Mouse (Mus musculus): ENCODE results near the gene Tmem221. TPM values are rescaled to one million over a fixed set of nuclear protein-coding genes. Genes with fewer than 3 reads are reported as not detected.

Tmem221 gene
- total and polyA plus RNA-seq, 3 experiments = 1.7 to 5.1 TPM; not detected in 1

DNA sequence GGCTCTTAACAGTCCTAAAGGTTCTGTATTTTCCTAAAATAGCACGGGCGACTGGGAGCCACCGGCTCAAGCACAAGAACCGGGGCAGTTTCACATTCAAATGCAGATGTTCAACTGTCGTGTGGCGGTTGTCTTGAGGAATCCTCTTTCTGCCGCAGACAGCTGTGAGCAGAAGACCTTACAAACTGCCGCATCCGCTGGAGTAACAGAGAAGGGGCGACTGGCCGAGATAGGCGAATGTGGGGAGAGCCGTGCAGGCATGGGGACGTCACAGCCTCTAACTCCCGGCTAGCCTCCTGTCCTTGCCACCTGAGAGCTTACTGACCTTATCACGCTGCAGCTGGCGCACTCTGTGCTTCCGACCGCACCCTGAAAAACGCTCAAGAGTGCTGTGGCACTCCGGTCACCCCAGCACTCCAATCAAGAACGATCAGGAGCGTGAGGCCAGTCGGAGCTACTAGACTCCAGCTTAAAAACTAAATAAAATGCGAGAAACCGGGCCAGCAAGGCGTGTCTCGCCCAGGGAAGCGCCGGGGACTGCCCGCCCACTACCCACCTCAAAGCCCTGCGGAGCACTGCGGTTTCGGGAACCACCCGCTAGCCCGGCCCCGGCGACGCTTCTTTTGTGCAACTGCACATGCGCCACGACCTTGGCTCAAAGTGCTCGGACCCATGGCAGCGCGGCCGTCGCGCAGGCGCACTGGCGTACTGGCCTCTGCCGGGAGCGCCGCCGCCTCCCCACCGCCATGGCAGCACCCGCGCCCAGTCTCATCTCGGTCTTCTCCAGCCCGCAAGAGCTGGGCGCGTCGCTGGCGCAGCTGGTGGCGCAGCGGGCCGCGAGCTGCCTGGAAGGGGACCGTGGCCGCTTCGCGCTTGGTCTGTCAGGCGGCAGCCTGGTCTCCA, 33.1 kb upstream of the Tmem221 start, which contains the start of gene Pgls (continued):
- TF ChIP-seq SIN3A (IDR thresholded peaks at IDR 0.05; ENCODE audit: low read length) (peak; percentile 76; the same call in 1 of the 2 replicates), CHD2 (IDR thresholded peaks at IDR 0.05; ENCODE audit: low read length) (no peak), MYB (IDR thresholded peaks at IDR 0.05; ENCODE audit: low read depth, low read length) (no peak; the same call in 1 of the 2 replicates), UBTF (IDR thresholded peaks at IDR 0.05; ENCODE audit: borderline replicate concordance, insufficient read depth, low read depth, low read length) (no peak), KAT2A (conservative IDR thresholded peaks at IDR 0.05; ENCODE audit: low read depth, low read length) (no peak; the same call in 1 of the 2 replicates)

DNA sequence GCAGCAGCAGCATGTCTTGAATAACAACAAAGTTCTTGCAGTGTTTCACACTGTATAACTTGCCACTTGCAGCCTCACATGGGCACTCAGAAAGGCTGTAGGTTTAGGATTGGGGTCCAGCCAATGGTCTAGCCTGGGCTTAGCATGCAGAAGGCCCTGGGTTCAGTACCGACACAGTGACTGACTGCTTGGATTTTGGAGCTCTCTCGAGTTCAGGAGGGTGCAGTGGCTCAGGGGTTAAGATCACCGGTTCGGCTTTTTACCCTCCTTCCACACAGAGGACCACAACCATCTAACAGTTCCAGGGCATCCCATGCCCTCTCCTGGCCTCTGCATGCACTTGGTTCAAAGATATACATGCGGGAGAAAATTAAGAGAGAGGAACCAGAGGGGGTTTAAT, 32.3 kb upstream of the Tmem221 start:
- Histone ChIP-seq H3K4me3 (ENCODE audit: control insufficient read depth in 1 of 2, insufficient read depth in 1 of 2, low read depth in 2 of 2, low read length in 2 of 2) (peak overlapping the region; percentile 79 to 87), H3K79me2 (ENCODE audit: control insufficient read depth, insufficient read depth, low read length, poor library complexity) (peaks cover 21% of the 10 kb centered on the region), H3K27ac (ENCODE audit: control insufficient read depth, low read depth, low read length) (peak overlapping the region; percentile 93), H3K9ac (ENCODE audit: control insufficient read depth, low read depth, low read length, poor library complexity, severe bottlenecking) (peak overlapping the region; percentile 89), H3K9me3 (replicated peaks; ENCODE audit: insufficient read depth, low read length) (no peaks in the 10 kb centered on the region), H3K4me1 (ENCODE audit: control insufficient read depth in 1 of 2, insufficient read depth in 2 of 2, low read length in 2 of 2) (peaks cover 2 to 14% of the 10 kb centered on the region in 2 experiments; a peak in 3 of 4 replicates), H3K36me3 (ENCODE audit: control insufficient read depth in 1 of 2, insufficient read depth in 2 of 2, low read length in 2 of 2) (peaks cover 0 to 7% of the 10 kb centered on the region in 2 experiments; a peak in 3 of 4 replicates), H3K27me3 (ENCODE audit: control insufficient read depth in 1 of 2, insufficient read depth in 2 of 2, low read length in 2 of 2) (no peaks in the 10 kb centered on the region)
- no peak for TF ChIP-seq NELFE (IDR thresholded peaks at IDR 0.05; ENCODE audit: low read depth, low read length)
- DNase-seq (ENCODE audit: low read depth, low spot score) = no peak

DNA sequence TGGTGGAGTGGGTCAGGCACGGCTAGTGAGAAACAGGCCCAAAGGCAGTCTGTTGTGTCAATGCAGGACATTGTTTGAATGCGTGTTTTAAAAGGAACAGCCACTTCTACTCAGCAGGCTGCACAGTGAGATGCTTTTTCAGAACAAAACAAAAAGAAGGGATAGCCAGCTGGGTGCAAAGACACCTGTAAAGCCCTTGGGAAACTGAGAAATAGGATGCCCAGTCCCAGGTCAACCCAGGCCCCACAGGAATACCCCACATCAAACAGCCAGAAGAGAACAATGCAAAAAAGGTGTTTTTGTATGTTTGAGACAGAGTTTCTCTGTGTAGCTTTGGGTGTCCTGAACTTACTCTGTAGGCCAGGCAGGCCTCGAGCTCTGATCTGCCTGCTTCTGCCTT, 30.1 kb upstream of the Tmem221 start:
- no peak overlapping the region for H3K4me3 ChIP-seq (ENCODE audit: control insufficient read depth in 1 of 2, insufficient read depth in 1 of 2, low read depth in 2 of 2, low read length in 2 of 2)
- H3K9me3 ChIP-seq (replicated peaks; ENCODE audit: insufficient read depth, low read length) = no peaks in the 10 kb centered on the region
- no peak for DNase-seq (ENCODE audit: low read depth, low spot score)
- H3K36me3 ChIP-seq (ENCODE audit: control insufficient read depth in 1 of 2, insufficient read depth in 2 of 2, low read length in 2 of 2) = peaks cover 0 to 7% of the 10 kb centered on the region in 2 experiments; a peak in 3 of 4 replicates
- H3K79me2 ChIP-seq (ENCODE audit: control insufficient read depth, insufficient read depth, low read length, poor library complexity) = peaks cover 20% of the 10 kb centered on the region
- no peaks in the 10 kb centered on the region for H3K27me3 ChIP-seq (ENCODE audit: control insufficient read depth in 1 of 2, insufficient read depth in 2 of 2, low read length in 2 of 2)
- peaks cover 2 to 13% of the 10 kb centered on the region in 2 experiments; a peak in 3 of 4 replicates for H3K4me1 ChIP-seq (ENCODE audit: control insufficient read depth in 1 of 2, insufficient read depth in 2 of 2, low read length in 2 of 2)
- H3K9ac ChIP-seq (ENCODE audit: control insufficient read depth, low read depth, low read length, poor library complexity, severe bottlenecking) = no peak overlapping the region
- TF ChIP-seq POLR2AphosphoS5 (IDR thresholded peaks at IDR 0.05; ENCODE audit: borderline replicate concordance, low read depth, low read length) (no peak), POLR2A (IDR thresholded peaks at IDR 0.05; ENCODE audit: control insufficient read depth in 1 of 2, insufficient read depth in 1 of 2, low read depth in 1 of 2, low read length in 2 of 2, poor library complexity in 1 of 2) (no peak), CHD2 (IDR thresholded peaks at IDR 0.05; ENCODE audit: low read length) (no peak), GABPA (IDR thresholded peaks at IDR 0.05; ENCODE audit: low read depth, low read length) (no peak), ELF1 (IDR thresholded peaks at IDR 0.05; ENCODE audit: low read depth, low read length) (no peak), MYC (IDR thresholded peaks at IDR 0.05; ENCODE audit: low read depth, low read length) (no peak), ZKSCAN1 (IDR thresholded peaks at IDR 0.05; ENCODE audit: low read depth, low read length) (no peak), ZNF384 (IDR thresholded peaks at IDR 0.05; ENCODE audit: low read depth, low read length) (no peak), MAZ (IDR thresholded peaks at IDR 0.05; ENCODE audit: low read depth, low read length) (no peak), MXI1 (IDR thresholded peaks at IDR 0.05; ENCODE audit: low read depth, low read length) (no peak), BHLHE40 (IDR thresholded peaks at IDR 0.05; ENCODE audit: borderline replicate concordance, low read depth, low read length) (no peak), MEF2A (IDR thresholded peaks at IDR 0.05; ENCODE audit: extremely low read depth, insufficient replicate concordance, low read depth, low read length, poor library complexity, severe bottlenecking) (no peak), SIN3A (IDR thresholded peaks at IDR 0.05; ENCODE audit: low read length) (no peak), KAT2A (conservative IDR thresholded peaks at IDR 0.05; ENCODE audit: low read depth, low read length) (no peak), CTCF (IDR thresholded peaks at IDR 0.05 in 2 of 3, conservative IDR thresholded peaks at IDR 0.05 in 1 of 3; ENCODE audit: control insufficient read depth in 1 of 3, insufficient read depth in 1 of 3, low read depth in 2 of 3, low read length in 3 of 3, poor library complexity in 1 of 3, severe bottlenecking in 1 of 3) (no peak)
- H3K27ac ChIP-seq (ENCODE audit: control insufficient read depth, low read depth, low read length) = no peak overlapping the region
